Mouse (Mus musculus): Measurements from ENCODE around the gene Egflam. TPM values are rescaled to one million over a fixed set of nuclear protein-coding genes. Genes with fewer than 3 reads are reported as not detected.

The Egflam gene
- polyA plus RNA-seq, 1 experiment from 2014 or later: 17.0 TPM

DNA sequence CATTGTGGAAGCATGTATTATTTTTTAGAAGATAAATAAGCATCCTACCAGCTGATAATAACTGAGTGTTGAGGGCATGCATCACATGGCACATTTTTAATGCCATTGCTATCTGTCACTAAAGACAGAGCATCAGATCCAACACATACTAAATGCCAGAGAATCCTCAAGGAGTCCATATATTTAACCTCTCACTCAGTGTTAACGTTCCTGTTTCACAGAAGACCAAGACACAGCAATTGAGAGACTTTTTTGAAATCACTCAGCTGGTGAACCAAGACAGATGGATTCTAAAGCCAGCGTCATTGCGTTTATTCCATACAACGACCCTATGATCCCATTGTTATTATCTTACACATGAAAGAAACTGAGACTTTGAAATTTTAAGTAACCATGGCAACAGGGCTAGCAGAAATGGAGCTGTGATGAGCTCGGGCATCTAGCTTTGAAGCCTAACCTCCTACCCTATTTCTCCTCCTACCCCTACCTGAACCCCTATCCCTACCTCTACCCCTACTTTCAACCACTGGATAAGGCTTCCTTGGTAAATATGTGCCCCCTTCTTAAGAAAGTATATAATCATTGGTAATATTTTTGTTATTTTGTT, 57.4 kb downstream of the Egflam start:
- no peaks in the 10 kb centered on the region for H3K36me3 ChIP-seq

DNA sequence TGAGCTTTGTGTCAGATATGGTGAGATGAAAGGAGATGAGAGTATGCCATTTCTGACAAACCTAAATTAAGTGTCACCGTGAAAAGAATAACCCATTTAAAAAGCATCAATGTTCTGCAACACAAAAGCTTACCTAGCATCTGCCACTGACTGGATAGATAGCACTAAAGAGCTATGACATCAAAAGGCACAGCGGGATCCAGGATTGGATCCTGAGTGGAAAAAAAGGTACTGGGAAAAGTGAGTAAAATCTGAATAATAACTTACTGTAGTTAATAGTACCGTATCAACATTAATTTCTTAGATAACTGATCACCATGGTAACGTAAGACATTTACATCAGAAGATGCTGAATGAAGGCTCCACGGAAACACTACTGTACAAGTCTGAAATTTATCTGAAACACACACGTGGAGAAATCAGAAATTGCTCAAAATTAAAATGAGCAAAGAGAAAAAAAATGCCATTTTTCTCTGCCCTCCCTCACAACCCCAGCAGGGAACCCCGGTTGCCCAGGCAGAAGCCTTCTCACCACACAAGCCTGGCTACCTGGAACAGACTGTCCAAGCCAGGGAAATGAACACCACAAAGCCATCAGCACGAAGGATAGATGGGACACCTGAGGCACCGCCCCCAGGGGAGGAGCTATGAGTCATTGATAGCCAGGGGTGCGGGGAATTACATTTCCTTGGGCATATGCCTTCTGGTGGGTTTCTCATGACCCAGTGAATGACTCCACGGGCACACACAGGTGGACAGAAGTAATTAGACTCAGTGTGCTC, 63.5 kb downstream of the Egflam start:
- H3K9ac ChIP-seq: no peak overlapping the region
- no peaks in the 10 kb centered on the region for H3K36me3 ChIP-seq
- H3K27me3 ChIP-seq (replicated peaks): no peaks in the 10 kb centered on the region
- ATAC-seq (ENCODE audit: low FRiP score, low read depth): no peak
- no peak overlapping the region for H3K4me3 ChIP-seq
- no peaks in the 10 kb centered on the region for H3K4me1 ChIP-seq
- no peaks in the 10 kb centered on the region for H3K9me3 ChIP-seq
- H3K4me2 ChIP-seq (replicated peaks): no peak overlapping the region
- 85% methylated on average over 11 of the region's 11 CpGs for WGBS
- H3K27ac ChIP-seq: no peak overlapping the region

More for the DNA sequence above, 57.4 kb downstream of the Egflam start:
- Histone ChIP-seq H3K27me3 (replicated peaks) (no peaks in the 10 kb centered on the region), H3K4me3 (no peak overlapping the region), H3K4me1 (no peaks in the 10 kb centered on the region), H3K9ac (no peak overlapping the region), H3K9me3 (no peaks in the 10 kb centered on the region), H3K4me2 (replicated peaks) (no peak overlapping the region), H3K27ac (no peak overlapping the region)
- no peak for ATAC-seq (ENCODE audit: low FRiP score, low read depth)
- WGBS: 72% methylated on average over 5 of the region's 5 CpGs

DNA sequence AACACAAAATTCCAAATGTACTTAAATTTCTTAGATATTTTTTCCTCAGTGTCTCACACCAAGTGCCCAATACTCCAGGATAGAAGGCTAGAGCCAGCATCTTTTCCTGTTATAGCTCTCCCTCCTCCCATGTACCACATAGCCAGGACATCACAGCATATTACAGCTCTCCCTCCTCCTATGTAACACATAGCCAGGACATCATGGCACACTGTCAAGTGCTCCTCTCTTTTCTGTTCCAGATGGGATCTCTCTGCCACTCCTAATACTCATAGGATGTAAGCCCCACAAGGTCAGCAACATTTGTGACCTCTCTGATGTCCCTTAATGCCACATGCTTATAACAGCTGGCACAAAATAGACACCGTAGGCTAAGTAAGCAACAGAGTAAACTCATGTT, 65.3 kb downstream of the Egflam start:
- Histone ChIP-seq H3K4me3 (no peak overlapping the region), H3K9ac (no peak overlapping the region), H3K4me1 (no peaks in the 10 kb centered on the region), H3K9me3 (no peaks in the 10 kb centered on the region), H3K36me3 (no peaks in the 10 kb centered on the region), H3K27me3 (replicated peaks) (no peaks in the 10 kb centered on the region), H3K27ac (no peak overlapping the region), H3K4me2 (replicated peaks) (no peak overlapping the region)
- no peak for ATAC-seq (ENCODE audit: low FRiP score, low read depth)
- WGBS: 94% methylated on average over 1 of the region's 1 CpGs

DNA sequence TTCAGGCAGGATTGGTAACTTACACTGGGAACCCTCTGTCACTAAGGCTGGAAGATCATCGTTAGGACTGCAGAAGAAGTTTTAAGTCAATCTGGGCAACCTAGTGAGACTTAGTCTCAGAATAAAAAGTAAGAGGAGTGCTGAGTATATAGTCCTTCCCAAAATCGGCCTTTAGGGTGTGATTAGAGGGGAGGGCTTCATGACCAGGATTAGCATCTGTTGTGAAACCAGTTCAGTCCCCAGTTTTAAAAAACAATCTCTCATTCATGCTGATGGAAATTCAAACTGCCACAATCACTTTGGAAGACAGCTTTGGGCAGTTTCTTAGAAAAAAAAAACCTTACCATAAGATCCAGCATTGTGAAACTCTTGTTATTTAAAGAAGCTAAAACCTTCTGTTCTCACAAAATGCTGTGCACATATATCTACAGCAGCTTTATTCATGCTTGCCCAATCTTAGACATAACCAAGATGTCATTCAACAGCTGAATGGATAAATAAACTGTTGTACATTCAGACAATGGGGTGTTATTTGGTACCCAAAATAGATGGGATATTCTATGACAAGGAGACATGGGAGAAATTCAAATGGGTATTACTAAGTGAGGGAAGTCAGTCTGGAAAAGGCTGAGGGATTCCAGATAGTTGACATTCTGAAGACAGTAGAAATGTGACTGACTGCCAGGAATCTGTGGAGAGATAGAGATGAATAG, 75.4 kb downstream of the Egflam start:
- H3K36me3 ChIP-seq: no peaks in the 10 kb centered on the region
- H3K9me3 ChIP-seq: no peaks in the 10 kb centered on the region

DNA sequence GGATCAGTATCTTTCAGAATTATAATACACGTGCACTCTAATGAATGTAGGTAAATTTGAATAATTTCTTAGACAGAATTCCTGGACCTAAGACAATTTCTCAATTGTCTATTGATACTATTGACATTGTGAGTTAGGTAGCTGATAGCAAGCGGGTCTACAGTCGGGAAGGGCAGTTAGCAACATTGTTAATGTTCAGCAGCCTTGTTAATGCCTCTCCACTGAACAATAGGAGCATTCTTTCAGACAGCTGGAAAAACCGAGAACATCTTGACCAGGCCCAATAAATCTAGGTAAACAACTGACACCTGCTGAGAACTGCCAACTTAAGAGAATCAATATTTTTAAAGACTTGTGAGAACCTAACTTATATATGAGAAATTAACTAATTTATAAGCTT, 77.3 kb downstream of the Egflam start:
- 25% methylated on average over 4 of the region's 4 CpGs for WGBS
- H3K4me2 ChIP-seq (replicated peaks): no peak overlapping the region
- no peaks in the 10 kb centered on the region for H3K9me3 ChIP-seq
- no peaks in the 10 kb centered on the region for H3K27me3 ChIP-seq (replicated peaks)
- no peaks in the 10 kb centered on the region for H3K4me1 ChIP-seq
- no peak overlapping the region for H3K9ac ChIP-seq
- ATAC-seq (ENCODE audit: low FRiP score, low read depth): no peak
- no peak overlapping the region for H3K4me3 ChIP-seq
- H3K36me3 ChIP-seq: no peaks in the 10 kb centered on the region
- no peak overlapping the region for H3K27ac ChIP-seq

More for the DNA sequence above, 75.4 kb downstream of the Egflam start:
- Histone ChIP-seq H3K27me3 (replicated peaks) (no peaks in the 10 kb centered on the region), H3K4me3 (no peak overlapping the region), H3K4me2 (replicated peaks) (no peak overlapping the region), H3K9ac (no peak overlapping the region), H3K27ac (no peak overlapping the region), H3K4me1 (no peaks in the 10 kb centered on the region)
- no peak for ATAC-seq (ENCODE audit: low FRiP score, low read depth)
- 89% methylated on average over 2 of the region's 2 CpGs for WGBS

DNA sequence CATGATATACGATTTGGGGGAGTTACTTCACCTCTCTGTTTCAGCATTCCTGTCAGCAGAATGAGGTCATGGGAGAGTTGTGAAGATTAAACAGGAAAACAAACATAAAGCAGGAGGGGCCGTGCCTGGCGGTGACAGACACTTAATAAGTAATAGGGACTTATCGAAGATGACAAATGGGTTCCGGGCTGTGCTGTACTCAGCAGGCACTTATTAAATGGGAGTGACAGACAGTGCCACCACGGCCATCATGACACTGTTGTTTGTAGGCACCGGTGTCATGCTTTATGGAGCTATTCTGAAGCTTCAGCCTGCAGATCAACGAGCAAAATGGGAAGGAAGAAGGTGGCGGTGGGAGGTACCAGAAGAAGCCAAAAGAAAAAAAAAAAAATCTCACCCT, 82.7 kb downstream of the Egflam start:
- no peak overlapping the region for H3K4me2 ChIP-seq (replicated peaks)
- no peak overlapping the region for H3K9ac ChIP-seq
- WGBS: 87% methylated on average over 9 of the region's 9 CpGs
- H3K9me3 ChIP-seq: no peaks in the 10 kb centered on the region
- H3K36me3 ChIP-seq: no peaks in the 10 kb centered on the region
- ATAC-seq (ENCODE audit: low FRiP score, low read depth): no peak
- no peaks in the 10 kb centered on the region for H3K4me1 ChIP-seq
- H3K27me3 ChIP-seq (replicated peaks): no peaks in the 10 kb centered on the region
- H3K4me3 ChIP-seq: no peak overlapping the region
- H3K27ac ChIP-seq: no peak overlapping the region

DNA sequence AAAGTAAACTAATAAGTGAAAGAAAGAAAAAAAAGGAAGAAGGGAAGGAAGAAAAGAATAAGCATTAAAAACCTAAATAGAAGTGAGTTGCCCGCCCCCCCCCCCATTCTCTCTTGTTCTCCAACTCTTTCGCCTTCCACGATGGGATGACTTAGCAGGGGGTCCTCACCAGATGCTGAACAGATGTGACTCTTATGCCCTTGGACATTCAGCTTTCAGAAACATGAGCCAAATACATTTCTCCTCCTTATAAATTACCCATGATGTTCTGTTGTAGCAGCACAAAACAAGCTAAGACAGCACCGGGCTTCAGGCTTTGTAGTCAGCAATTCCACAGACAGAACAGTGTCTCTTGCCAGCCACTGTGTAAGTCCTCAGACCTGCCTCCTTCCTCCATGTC, 89.5 kb downstream of the Egflam start:
- H3K4me2 ChIP-seq (replicated peaks): no peak overlapping the region
- 78% methylated on average over 4 of the region's 4 CpGs for WGBS
- no peaks in the 10 kb centered on the region for H3K27me3 ChIP-seq (replicated peaks)
- no peak overlapping the region for H3K27ac ChIP-seq
- H3K36me3 ChIP-seq: no peaks in the 10 kb centered on the region
- no peak for ATAC-seq (ENCODE audit: low FRiP score, low read depth)
- H3K9ac ChIP-seq: no peak overlapping the region
- H3K4me3 ChIP-seq: no peak overlapping the region
- H3K9me3 ChIP-seq: no peaks in the 10 kb centered on the region
- no peaks in the 10 kb centered on the region for H3K4me1 ChIP-seq

DNA sequence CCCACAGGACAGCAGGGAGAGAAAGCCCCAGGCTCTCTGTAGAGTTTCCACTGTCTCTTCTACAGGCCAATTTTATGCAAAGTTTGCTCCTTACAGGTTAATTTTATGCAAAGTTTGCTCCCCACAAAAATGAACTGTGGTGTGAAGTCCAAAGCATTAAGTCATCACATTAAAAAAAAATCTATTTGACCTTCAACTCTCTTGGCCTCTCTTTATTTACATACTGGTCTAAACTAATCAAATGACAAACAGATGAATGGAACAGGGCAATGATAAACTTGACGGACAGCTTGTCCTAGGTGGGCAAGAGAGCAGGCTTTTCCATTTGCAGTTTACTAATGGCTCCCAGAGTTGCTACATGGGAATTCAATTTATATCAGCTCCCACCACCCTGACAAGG, 98.3 kb downstream of the Egflam start:
- Histone ChIP-seq H3K9me3 (no peaks in the 10 kb centered on the region), H3K4me2 (replicated peaks) (no peak overlapping the region), H3K27me3 (replicated peaks) (no peaks in the 10 kb centered on the region), H3K36me3 (no peaks in the 10 kb centered on the region), H3K4me3 (no peak overlapping the region), H3K4me1 (no peaks in the 10 kb centered on the region), H3K9ac (no peak overlapping the region), H3K27ac (no peak overlapping the region)
- no peak for ATAC-seq (ENCODE audit: low FRiP score, low read depth)
- WGBS: 90% methylated on average over 1 of the region's 1 CpGs

DNA sequence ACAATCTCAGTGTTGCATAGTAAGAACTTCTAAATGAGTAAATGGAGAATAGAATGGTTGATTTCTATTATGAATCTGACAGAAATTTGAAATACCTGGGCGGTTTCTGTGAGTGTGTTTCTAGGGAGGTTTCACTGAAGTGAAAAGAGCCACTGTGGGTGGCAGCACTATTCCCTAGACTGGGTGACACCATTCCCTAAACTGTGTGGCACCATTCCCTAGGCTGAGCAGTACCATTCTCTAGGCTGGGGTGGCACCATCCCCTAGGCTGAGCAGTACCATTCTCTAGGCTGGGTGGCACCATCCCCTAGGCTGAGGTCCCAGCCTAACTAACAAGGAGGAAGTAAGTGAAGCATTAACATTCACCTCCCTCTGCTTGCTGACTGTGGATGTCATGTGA, 103.0 kb downstream of the Egflam start:
- Histone ChIP-seq H3K9ac (no peak overlapping the region), H3K9me3 (no peaks in the 10 kb centered on the region), H3K27me3 (replicated peaks) (no peaks in the 10 kb centered on the region), H3K27ac (no peak overlapping the region), H3K36me3 (no peaks in the 10 kb centered on the region), H3K4me2 (replicated peaks) (no peak overlapping the region), H3K4me3 (no peak overlapping the region), H3K4me1 (no peaks in the 10 kb centered on the region)
- ATAC-seq (ENCODE audit: low FRiP score, low read depth): no peak
- WGBS: 89% methylated on average over 1 of the region's 1 CpGs

DNA sequence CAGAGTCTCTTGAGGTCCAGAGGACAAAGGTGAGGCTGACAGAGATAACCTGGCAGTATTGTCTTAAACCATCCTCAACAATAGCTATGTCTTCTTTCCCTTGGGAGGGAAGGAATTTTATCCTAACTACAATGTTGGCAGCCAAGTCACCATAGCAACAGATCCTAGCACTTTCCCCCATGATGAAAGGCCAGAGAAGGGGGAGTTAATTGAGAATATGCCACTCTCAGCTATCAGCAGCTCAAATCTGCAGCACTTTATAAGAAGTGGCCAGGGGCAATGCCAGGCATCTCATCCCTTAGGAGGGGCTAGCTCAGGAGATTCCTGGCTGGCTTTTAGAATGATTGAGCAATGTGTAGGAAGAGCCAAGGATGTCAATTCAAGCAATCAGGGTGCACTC, 105.3 kb downstream of the Egflam start:
- Histone ChIP-seq H3K4me2 (replicated peaks) (no peak overlapping the region), H3K36me3 (no peaks in the 10 kb centered on the region), H3K4me3 (no peak overlapping the region), H3K9me3 (no peaks in the 10 kb centered on the region), H3K9ac (no peak overlapping the region), H3K27me3 (replicated peaks) (no peaks in the 10 kb centered on the region), H3K4me1 (no peaks in the 10 kb centered on the region), H3K27ac (no peak overlapping the region)
- no peak for ATAC-seq (ENCODE audit: low FRiP score, low read depth)

DNA sequence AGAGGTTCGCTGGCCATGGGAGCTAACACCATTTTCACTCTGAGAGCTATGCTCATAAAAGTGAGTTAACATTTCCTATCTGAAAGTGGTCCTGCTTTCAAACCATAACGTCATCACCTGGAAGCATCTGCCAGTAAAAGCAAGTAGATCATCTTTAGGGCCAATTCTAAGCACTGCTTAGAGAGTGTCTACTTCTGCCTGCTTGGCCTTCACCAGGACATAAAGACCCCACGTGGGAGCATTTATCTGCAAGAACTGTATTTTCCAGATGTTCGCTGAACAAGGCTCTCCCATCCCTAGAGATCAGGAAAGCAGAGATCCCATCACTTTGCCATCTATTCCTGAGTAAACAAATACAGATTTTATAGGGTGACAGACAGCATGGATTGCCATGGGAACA, 108.2 kb downstream of the Egflam start:
- no peak overlapping the region for H3K27ac ChIP-seq

DNA sequence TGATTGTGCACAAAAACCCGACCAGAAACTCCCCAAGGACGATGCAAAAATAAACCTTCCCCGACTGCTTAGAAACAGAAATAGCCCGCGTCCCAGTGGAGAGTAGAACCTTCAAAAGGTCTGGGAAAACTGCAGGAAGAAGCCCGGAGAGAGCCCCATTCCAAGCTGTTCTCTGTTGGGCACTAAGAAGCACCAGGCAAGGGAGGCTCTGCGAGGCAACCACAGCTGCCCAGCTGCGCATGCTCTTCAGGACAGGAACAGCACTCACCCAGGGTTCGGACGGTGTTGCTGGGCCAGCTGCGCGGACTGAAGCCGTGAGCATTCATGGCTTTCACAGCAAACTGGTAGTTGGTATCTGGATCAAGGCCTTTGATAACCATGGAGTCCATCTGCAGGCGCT, 108.7 kb downstream of the Egflam start:
- no peak for ATAC-seq (ENCODE audit: low FRiP score, low read depth)
- Histone ChIP-seq H3K36me3 (no peaks in the 10 kb centered on the region), H3K9ac (no peak overlapping the region), H3K4me3 (no peak overlapping the region), H3K9me3 (no peaks in the 10 kb centered on the region), H3K27ac (no peak overlapping the region), H3K4me2 (replicated peaks) (no peak overlapping the region), H3K4me1 (no peaks in the 10 kb centered on the region), H3K27me3 (replicated peaks) (no peaks in the 10 kb centered on the region)
- WGBS: 79% methylated on average over 14 of the region's 14 CpGs

More for the DNA sequence above, 108.2 kb downstream of the Egflam start:
- H3K27me3 ChIP-seq (replicated peaks): no peaks in the 10 kb centered on the region
- H3K9me3 ChIP-seq: no peaks in the 10 kb centered on the region
- no peak overlapping the region for H3K4me2 ChIP-seq (replicated peaks)
- H3K36me3 ChIP-seq: no peaks in the 10 kb centered on the region
- no peak for ATAC-seq (ENCODE audit: low FRiP score, low read depth)
- no peak overlapping the region for H3K9ac ChIP-seq
- 78% methylated on average over 4 of the region's 4 CpGs for WGBS
- H3K4me1 ChIP-seq: no peaks in the 10 kb centered on the region
- no peak overlapping the region for H3K4me3 ChIP-seq
